Mouse (Mus musculus): ENCODE results near the gene Pecam1. TPM values are rescaled to one million over a fixed set of nuclear protein-coding genes. Genes with fewer than 3 reads are reported as not detected.
"Not testable (repeated sequence)": the region's sequence is repeated elsewhere in the genome, so short reads cannot be mapped to it uniquely, and the experiment has no call there.

Gene Pecam1
- polyA plus RNA-seq, 1 experiment from 2014 or later = 44.2 TPM

GRCm38 (mm10) chr11:106742388-106742841, 8.0 kb downstream of the Pecam1 start:
- 50% methylated on average over 6 of the region's 6 CpGs for WGBS
- Histone ChIP-seq H3K9me3 (no peaks in the 10 kb centered on the region), H3K36me3 (no peaks in the 10 kb centered on the region), H3K4me2 (no peak overlapping the region), H3K4me1 (no peaks in the 10 kb centered on the region), H3K27me3 (no peaks in the 10 kb centered on the region), H3K4me3 (no peak overlapping the region), H3K27ac (no peak overlapping the region), H3K9ac (no peak overlapping the region)
- no peak for ATAC-seq (ENCODE audit: insufficient number of reproducible peaks, low FRiP score, low TSS enrichment, low read depth)

- Histone ChIP-seq H3K27me3 (no peaks in the 10 kb centered on the region), H3K9ac (no peak overlapping the region), H3K36me3 (no peaks in the 10 kb centered on the region), H3K27ac (no peak overlapping the region), H3K4me1 (no peaks in the 10 kb centered on the region), H3K4me3 (no peak overlapping the region), H3K4me2 (no peak overlapping the region), H3K9me3 (no peaks in the 10 kb centered on the region)
- no peak for ATAC-seq (ENCODE audit: insufficient number of reproducible peaks, low FRiP score, low TSS enrichment, low read depth)
- 93% methylated on average over 3 of the region's 3 CpGs for WGBS
Observed at GRCm38 (mm10) chr11:106741826-106742225, 8.6 kb downstream of the Pecam1 start.

GRCm38 (mm10) chr11:106741232-106741631, 9.2 kb downstream of the Pecam1 start:
- no peak overlapping the region for H3K4me2 ChIP-seq
- no peak overlapping the region for H3K27ac ChIP-seq
- H3K27me3 ChIP-seq = no peaks in the 10 kb centered on the region
- no peaks in the 10 kb centered on the region for H3K9me3 ChIP-seq
- H3K4me1 ChIP-seq = no peaks in the 10 kb centered on the region
- no peak for ATAC-seq (ENCODE audit: insufficient number of reproducible peaks, low FRiP score, low TSS enrichment, low read depth)
- no peaks in the 10 kb centered on the region for H3K36me3 ChIP-seq
- 62% methylated on average over 6 of the region's 6 CpGs for WGBS
- H3K4me3 ChIP-seq = no peak overlapping the region
- H3K9ac ChIP-seq = no peak overlapping the region

GRCm38 (mm10) chr11:106740724-106741123, 9.7 kb downstream of the Pecam1 start:
- not testable (repeated sequence) for H3K27me3 ChIP-seq; H3K4me2 ChIP-seq; H3K27ac ChIP-seq; H3K36me3 ChIP-seq; H3K4me1 ChIP-seq; H3K4me3 ChIP-seq; ATAC-seq (ENCODE audit: insufficient number of reproducible peaks, low FRiP score, low TSS enrichment, low read depth); H3K9me3 ChIP-seq; H3K9ac ChIP-seq
- 90% methylated on average over 5 of the region's 8 CpGs for WGBS

GRCm38 (mm10) chr11:106739116-106739515, 11.3 kb downstream of the Pecam1 start:
- WGBS = 93% methylated on average over 2 of the region's 2 CpGs
- ATAC-seq (ENCODE audit: insufficient number of reproducible peaks, low FRiP score, low TSS enrichment, low read depth) = no peak

GRCm38 (mm10) chr11:106737178-106737621, 13.2 kb downstream of the Pecam1 start:
- H3K4me2 ChIP-seq = no peak overlapping the region
- no peaks in the 10 kb centered on the region for H3K27me3 ChIP-seq
- no peaks in the 10 kb centered on the region for H3K9me3 ChIP-seq
- no peak overlapping the region for H3K4me3 ChIP-seq
- 40% methylated on average over 12 of the region's 12 CpGs for WGBS
- no peak overlapping the region for H3K9ac ChIP-seq
- 0 out of 2 replicates have a peak, but pooled peaks have one; percentile 35 for ATAC-seq (ENCODE audit: insufficient number of reproducible peaks, low FRiP score, low TSS enrichment, low read depth)
- H3K4me1 ChIP-seq = no peaks in the 10 kb centered on the region
- 0 out of 2 replicates have a peak overlapping the region, but pooled peaks have one; percentile 0 for H3K27ac ChIP-seq
- H3K36me3 ChIP-seq = no peaks in the 10 kb centered on the region

More at GRCm38 (mm10) chr11:106739116-106739515, 11.3 kb downstream of the Pecam1 start:
- Histone ChIP-seq H3K4me2 (no peak overlapping the region), H3K4me3 (no peak overlapping the region), H3K36me3 (no peaks in the 10 kb centered on the region), H3K27me3 (no peaks in the 10 kb centered on the region), H3K9me3 (no peaks in the 10 kb centered on the region), H3K27ac (no peak overlapping the region), H3K4me1 (no peaks in the 10 kb centered on the region), H3K9ac (no peak overlapping the region)

- no peaks in the 10 kb centered on the region for H3K4me1 ChIP-seq
- no peak overlapping the region for H3K9ac ChIP-seq
- no peaks in the 10 kb centered on the region for H3K27me3 ChIP-seq
- ATAC-seq (ENCODE audit: insufficient number of reproducible peaks, low FRiP score, low TSS enrichment, low read depth) = no peak
- H3K36me3 ChIP-seq = no peaks in the 10 kb centered on the region
- no peak overlapping the region for H3K27ac ChIP-seq
- 78% methylated on average over 3 of the region's 3 CpGs for WGBS
- H3K9me3 ChIP-seq = no peaks in the 10 kb centered on the region
- H3K4me2 ChIP-seq = no peak overlapping the region
- no peak overlapping the region for H3K4me3 ChIP-seq
Observed at GRCm38 (mm10) chr11:106736614-106737013, 13.8 kb downstream of the Pecam1 start.

- no peak overlapping the region for H3K27ac ChIP-seq
- H3K27me3 ChIP-seq = no peaks in the 10 kb centered on the region
- WGBS = 54% methylated on average over 4 of the region's 4 CpGs
- H3K4me2 ChIP-seq = no peak overlapping the region
- H3K9me3 ChIP-seq = no peaks in the 10 kb centered on the region
- 0 out of 2 replicates have a peak, but pooled peaks cover 3% of the 10 kb centered on the region for H3K4me1 ChIP-seq
- H3K9ac ChIP-seq = no peak overlapping the region
- no peak overlapping the region for H3K4me3 ChIP-seq
- no peaks in the 10 kb centered on the region for H3K36me3 ChIP-seq
- no peak for ATAC-seq (ENCODE audit: insufficient number of reproducible peaks, low FRiP score, low TSS enrichment, low read depth)
Observed at GRCm38 (mm10) chr11:106730714-106731113, 19.7 kb downstream of the Pecam1 start.

GRCm38 (mm10) chr11:106729656-106730055, 20.8 kb downstream of the Pecam1 start:
- 97% methylated on average over 1 of the region's 1 CpGs for WGBS
- no peak overlapping the region for H3K27ac ChIP-seq
- no peaks in the 10 kb centered on the region for H3K36me3 ChIP-seq
- no peaks in the 10 kb centered on the region for H3K27me3 ChIP-seq
- H3K4me1 ChIP-seq = 0 out of 2 replicates have a peak, but pooled peaks cover 3% of the 10 kb centered on the region
- H3K4me2 ChIP-seq = no peak overlapping the region
- ATAC-seq (ENCODE audit: insufficient number of reproducible peaks, low FRiP score, low TSS enrichment, low read depth) = no peak
- H3K9ac ChIP-seq = no peak overlapping the region
- H3K9me3 ChIP-seq = no peaks in the 10 kb centered on the region
- no peak overlapping the region for H3K4me3 ChIP-seq

- H3K27ac ChIP-seq = no peak overlapping the region
- WGBS = 69% methylated on average over 10 of the region's 10 CpGs
Observed at GRCm38 (mm10) chr11:106728402-106729366, 21.7 kb downstream of the Pecam1 start.

GRCm38 (mm10) chr11:106727967-106728366, 22.5 kb downstream of the Pecam1 start:
- Histone ChIP-seq H3K4me3 (no peak overlapping the region), H3K27ac (no peak overlapping the region), H3K9me3 (no peaks in the 10 kb centered on the region), H3K27me3 (no peaks in the 10 kb centered on the region), H3K9ac (no peak overlapping the region), H3K4me1 (0 out of 2 replicates have a peak, but pooled peaks cover 3% of the 10 kb centered on the region), H3K4me2 (no peak overlapping the region), H3K36me3 (no peaks in the 10 kb centered on the region)
- WGBS = 30% methylated on average over 5 of the region's 5 CpGs
- ATAC-seq (ENCODE audit: insufficient number of reproducible peaks, low FRiP score, low TSS enrichment, low read depth) = no peak

More at GRCm38 (mm10) chr11:106728402-106729366, 21.7 kb downstream of the Pecam1 start:
- H3K27me3 ChIP-seq = no peaks in the 10 kb centered on the region
- no peak overlapping the region for H3K4me2 ChIP-seq
- H3K4me1 ChIP-seq = 0 out of 2 replicates have a peak, but pooled peaks cover 3% of the 10 kb centered on the region
- H3K36me3 ChIP-seq = no peaks in the 10 kb centered on the region
- no peak overlapping the region for H3K4me3 ChIP-seq
- H3K9me3 ChIP-seq = no peaks in the 10 kb centered on the region
- no peak overlapping the region for H3K9ac ChIP-seq
- no peak for ATAC-seq (ENCODE audit: insufficient number of reproducible peaks, low FRiP score, low TSS enrichment, low read depth)

- ATAC-seq (ENCODE audit: insufficient number of reproducible peaks, low FRiP score, low TSS enrichment, low read depth); H3K27me3 ChIP-seq; H3K27ac ChIP-seq; H3K4me2 ChIP-seq; H3K4me1 ChIP-seq; H3K9me3 ChIP-seq; H3K4me3 ChIP-seq; H3K36me3 ChIP-seq; H3K9ac ChIP-seq: not testable (repeated sequence)
- WGBS = 87% methylated on average over 9 of the region's 9 CpGs
Observed at GRCm38 (mm10) chr11:106724916-106725235, 25.6 kb downstream of the Pecam1 start.
